Mouse (Mus musculus) left cerebral cortex, postnatal 4 days (tissue): ENCODE measurements around the gene Ociad2. TPM values are rescaled to one million over a fixed set of nuclear protein-coding genes. Genes with fewer than 3 reads are reported as not detected.

Experiments
- DNase-seq: peaks from one replicate; pipeline ENCODE4 v3.0.0-alpha.2; 2022
- intact Hi-C: fragments of 180-260 bp; cut with DNase I; formaldehyde crosslinking; loops from one replicate; pipeline ENCODE4 v1.15.1; 2025
- total RNA-seq, 2 experiments: library from RNA; stranded (reverse); gene quantifications; 2 replicates each; pipeline ENCODE4 v1.2.3; 2021

Ociad2 gene
- total RNA-seq, 2 experiments from 2014 or later, result 26.0 to 30.7 TPM

DNA sequence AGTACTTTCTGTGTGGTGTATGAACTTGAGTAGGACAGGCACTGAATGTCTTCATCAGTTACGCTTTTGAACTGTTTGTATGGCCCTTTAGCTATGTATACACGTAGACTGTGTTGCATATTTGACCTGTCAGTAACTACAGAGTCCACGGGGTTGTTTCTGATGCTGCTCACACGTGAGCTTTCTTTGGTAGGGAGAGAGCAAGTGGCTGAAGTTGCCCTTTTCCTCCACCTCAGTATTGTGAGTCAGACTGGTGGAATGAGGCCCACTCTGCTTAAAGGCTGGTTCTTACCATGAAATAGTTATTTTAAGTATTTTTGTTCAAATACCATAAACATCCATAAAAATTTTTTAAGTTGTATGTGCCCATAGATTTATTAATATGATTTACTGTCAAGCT lies 31.3 kb downstream of the Ociad2 start:
- intact Hi-C loops, result no loop called here
- no peak for DNase-seq

DNA sequence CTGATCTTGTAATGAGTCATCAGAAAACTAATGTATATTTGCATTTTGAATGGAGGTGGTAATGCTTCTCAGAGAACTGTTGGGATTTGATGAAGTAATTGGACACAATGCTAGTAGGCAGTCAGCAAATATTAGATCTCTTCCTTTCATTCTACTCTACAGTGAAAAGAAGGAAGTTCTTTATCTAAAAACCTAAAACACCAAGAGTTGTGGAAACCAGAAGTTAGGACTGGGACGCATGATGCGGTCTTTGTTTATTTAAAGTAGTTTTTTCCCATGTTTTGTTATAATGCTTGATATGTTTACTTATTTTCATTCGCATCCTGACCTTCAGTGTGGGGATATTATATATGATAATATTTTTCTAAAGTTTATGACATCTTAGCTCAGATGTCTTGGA lies 33.5 kb downstream of the Ociad2 start:
- intact Hi-C loops, result no loop called here
- DNase-seq, result no peak

DNA sequence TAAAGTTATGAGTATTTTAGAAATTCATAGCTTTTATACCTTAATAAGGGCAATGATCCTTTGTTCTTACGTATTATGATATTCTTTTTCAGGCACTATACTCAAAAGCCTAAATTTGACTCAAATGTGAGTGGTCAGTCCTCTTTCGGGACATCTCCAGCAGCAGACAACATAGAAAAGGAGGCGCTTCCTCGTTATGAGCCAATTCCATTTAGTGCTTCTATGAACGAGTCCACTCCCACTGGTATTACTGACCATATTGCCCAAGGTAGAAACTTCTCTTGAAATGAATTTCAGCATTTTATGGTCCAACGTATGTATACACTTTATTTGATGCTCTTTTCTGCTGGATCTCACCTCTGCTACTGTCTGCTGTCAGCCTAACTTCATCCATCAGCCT lies 34.3 kb downstream of the Ociad2 start:
- DNase-seq, result no peak
- intact Hi-C loops, result no loop called here

DNA sequence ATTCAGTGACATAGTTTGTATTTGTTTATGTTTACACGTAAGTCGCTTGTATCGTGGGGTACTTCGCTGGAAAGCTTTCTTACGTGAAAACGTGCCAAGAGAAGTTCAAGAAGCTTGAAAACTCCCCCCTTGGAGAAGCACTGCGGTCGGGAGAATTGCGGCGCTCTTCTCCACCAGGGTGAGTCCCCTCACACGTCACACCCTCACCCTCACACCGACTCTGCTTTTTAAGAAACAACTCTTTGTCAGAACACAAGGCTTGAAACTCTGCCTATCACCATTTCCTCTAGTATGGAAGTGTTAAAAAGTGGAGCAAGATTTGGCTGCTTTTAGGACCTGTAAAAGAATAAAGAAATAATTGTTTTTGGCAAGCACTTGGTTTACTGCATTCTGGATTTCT lies 36.3 kb downstream of the Ociad2 start:
- intact Hi-C loops, result no loop called here
- DNase-seq, result no peak

DNA sequence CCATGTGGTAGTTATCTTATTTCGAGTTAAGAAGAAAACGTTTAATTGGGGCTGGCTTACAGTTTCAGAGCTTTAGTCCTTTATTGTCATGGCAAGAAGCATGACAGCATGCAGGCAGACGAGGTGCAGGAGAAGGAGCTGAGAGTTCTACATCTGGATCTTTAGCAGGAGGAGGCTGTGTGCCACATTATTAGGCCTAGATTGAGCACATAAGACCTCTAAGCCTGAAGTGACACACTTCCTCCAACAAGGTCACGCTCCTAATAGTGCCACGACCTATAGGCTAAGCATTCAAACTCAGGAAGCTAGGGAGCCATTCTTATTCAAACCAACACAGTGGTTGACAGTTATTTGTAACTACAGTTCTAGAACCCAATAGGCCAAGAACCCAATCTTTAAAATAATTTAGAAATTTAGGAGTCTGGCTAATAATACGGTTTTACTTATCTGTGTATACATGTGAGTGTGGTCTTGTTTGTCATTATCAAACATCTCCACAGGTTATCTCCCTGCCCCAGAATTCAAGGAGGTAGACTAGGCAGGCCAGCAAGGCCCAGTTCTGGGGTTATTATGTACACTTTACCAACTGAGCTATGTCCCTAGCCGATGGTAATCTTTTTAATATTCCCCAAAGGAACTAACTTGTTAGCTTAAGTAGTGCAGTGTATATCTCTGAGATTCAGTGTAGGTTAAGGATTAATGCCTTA lies 39.1 kb downstream of the Ociad2 start:
- intact Hi-C loops, result no loop called here
- DNase-seq, result no peak

DNA sequence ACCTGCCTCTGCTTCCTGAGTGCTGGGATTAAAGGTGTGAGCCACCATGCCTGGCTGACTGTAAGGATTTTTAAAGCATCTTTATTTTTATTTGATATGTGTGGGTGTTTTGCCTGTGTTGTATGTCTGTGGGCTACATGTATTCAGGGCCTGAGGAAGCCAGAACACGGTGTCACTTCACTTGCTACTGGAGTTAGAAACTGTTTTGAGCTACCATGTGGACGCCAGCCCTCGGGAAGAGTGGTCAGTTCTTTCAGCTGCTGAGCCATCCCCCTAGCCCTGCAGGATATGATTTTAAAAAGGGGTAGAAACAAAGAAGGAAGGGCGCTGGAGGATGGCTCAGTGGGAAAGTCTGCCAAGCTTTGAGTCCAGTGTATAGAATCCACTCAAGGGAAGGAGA lies 44.9 kb downstream of the Ociad2 start:
- no peak for DNase-seq
- intact Hi-C loops, result loop anchor here (5.0 kb wide), 1 partner anchor 164 kb away; no protein-coding TSS in a partner anchor

DNA sequence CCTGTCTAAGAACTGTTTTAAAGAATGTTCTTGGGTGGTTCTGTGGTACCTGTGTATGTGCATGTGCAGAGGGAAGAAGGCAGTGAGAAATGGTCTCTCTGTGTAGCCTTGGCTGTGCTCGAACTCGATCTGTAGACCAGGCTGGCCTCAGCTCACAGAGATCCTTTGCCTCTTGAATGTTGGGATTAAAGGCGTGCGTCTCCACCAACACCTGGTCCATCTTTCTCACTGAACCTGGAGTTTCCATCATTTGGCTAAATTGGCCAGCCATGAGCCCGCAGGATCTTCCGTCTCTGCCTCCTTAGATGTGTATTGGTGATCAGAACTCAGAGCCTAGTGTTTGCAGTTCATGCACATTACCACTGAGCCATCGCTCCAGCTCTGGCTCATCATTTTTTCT lies 45.8 kb downstream of the Ociad2 start:
- no peak for DNase-seq
- intact Hi-C loops, result loop anchor here (5.0 kb wide), 1 partner anchor 163 kb away; no protein-coding TSS in a partner anchor

DNA sequence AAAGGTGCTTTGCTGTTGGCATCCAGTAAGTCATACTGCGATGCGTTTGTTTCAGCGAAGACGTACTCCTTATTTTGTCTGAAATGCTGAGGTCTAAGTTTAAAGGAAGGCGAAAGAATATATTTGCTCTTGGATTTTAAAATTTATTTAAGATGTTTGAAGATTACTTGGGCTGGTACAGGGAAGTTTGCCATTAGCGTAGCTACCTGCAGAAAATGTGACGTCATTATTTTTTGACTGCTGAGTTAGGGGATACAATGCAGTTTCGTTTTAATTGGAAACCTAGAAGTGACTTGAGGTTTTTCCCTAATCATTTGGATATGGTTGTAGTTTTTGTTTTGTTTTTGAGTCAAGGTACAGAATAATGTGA lies 47.4 kb downstream of the Ociad2 start:
- intact Hi-C loops, result no loop called here

DNA sequence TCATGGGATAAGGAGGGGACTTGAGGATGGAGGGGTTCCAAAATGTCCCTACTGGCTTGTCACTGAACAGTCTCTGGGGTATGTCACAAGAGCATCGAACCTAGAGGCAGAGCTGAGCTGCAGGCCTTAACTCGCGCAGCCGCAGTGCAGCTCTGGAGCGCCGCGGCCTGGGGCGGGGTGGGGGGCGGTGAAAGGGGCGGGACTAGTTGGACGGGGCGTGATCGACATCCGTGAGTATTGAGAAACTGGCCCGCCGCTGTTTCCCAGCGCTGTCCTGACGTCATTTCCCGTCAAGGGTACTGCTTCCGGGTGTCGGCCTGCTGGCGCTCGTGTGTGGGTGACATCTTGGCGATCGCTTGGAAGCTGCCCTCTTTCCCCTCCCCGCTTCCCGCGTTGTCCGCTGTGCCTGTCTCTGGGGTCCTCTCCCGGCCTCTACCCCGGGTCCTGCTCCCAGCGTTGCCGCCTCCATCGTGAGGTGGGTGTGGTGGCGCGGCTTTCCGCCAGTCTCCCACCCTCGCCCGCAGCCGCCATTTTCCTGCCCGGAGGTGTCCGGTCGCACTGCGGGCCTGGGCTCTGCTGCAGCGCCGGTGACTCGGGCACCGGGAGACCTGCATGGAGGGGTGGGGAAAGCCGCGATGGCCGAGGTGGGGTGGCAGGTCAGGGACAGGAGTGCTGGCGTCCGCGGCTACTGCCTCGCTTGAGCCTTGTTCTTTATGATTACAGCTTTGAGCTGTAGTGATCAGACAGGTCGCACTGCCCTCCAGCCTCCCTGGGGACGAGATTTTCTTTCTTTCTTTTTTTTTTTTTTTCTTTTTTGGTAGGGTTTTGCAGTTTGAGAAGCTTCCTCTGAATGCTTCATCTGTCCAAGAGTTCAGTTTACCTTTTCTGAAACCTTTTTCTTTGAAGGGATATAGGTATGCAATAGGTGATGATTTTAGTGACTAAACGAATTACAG lies 48.0 kb downstream of the Ociad2 start, which contains the start of gene Ociad1:
Ociad1 (plus strand) TSS at position 283 of the 956 bp plus-strand sequence.
- intact Hi-C loops, result no loop called here

More for the DNA sequence above, 47.4 kb downstream of the Ociad2 start:
- no peak for DNase-seq

DNA sequence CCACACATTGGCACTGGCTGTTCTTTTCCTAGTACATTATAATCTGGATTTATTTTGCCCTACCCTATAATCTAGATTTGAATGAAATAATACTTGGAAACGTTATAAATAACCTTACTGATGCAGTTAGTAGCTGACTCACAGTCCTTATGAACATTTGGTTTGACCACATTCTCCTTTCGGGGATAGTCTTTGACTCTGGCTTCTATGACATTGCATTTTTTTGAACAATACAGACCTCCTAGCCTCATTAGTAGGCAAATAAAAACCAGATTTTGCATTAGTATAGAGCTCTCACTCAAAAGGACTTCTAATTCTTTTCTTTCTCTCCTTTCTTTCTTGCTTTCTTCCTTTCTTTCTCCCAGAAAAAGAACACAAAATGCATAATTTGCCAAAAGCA lies 50.9 kb downstream of the Ociad2 start:
- DNase-seq, result no peak
- intact Hi-C loops, result no loop called here

More for the DNA sequence above, 48.0 kb downstream of the Ociad2 start, which contains the start of gene Ociad1:
- peak; percentile 97 for DNase-seq

DNA sequence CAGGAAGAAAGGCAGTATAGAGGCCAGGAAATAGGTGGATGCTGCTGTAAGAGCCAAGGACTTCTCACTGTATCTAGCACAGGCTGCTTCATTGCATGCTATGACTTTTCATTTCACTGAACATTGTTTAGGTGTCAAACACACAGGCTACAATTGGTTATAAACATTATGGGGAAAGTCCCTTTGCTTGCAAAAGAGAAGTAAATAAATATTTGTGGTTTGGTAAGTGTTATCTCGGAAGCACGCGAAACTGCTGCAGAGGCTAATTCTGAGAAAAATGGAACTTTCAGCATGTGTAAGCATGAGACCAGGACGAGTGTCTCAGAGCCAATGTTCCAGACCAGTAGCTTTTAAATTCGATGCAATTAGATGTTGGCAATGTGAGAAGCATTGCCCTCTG lies 54.2 kb downstream of the Ociad2 start:
- no peak for DNase-seq
- intact Hi-C loops, result no loop called here

DNA sequence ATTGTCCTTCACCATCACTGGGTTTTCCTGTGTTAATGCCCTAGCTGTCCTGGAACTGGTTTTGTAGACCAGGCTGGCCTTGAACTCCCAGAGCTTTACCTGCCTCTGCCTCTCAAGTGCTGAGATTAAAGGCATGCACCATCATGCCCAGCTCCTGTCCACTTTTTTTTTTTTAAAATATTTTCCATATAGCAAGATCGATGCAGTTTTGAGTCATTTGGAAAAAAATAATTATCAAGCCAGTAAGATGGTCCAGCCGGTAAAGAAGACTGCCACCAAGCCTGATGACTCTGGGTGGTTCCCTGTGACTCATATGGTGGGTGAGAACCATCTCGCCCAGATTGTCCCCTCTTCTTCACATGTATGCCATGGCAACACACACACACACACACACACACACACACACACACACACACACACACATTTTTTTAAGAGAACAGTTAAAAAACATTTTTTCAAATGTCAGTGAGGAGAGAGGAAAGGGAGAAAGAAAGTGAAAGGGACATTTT lies 55.3 kb downstream of the Ociad2 start:
- DNase-seq, result no peak
- intact Hi-C loops, result no loop called here

DNA sequence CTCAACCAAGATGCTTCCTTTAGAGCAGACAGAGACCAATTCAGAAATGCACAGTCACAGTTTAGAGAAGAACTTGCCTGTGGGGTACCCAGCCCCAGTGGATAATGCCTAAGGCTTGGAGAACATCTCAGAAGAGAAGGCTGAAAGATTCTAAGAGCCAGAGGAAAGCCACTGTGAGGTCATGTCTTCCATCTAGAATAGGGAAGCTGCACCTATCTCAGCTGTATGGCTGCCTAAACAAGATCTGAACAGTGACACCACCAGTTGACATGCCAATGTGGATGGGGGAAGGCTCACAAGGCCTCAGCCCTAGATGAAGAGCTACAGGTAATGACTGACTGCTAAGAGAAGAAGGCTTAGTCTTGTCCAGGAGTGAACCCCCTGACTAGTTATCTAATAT lies 56.8 kb downstream of the Ociad2 start:
- intact Hi-C loops, result no loop called here
- no peak for DNase-seq

DNA sequence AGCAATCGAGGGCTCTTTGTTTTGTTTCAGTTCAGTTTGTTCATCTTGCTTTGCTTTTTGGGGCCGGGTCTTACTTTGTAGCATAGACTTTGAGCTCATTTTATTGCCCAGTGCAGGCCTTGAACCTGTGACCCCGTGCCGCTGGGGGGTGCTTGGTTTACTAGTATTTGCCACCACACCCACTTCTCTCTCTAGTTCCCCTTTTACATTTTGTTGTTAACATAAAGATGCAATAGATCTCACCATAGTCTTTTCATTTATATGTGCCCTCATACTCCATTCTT lies 60.3 kb downstream of the Ociad2 start:
- intact Hi-C loops, result no loop called here
- no peak for DNase-seq

DNA sequence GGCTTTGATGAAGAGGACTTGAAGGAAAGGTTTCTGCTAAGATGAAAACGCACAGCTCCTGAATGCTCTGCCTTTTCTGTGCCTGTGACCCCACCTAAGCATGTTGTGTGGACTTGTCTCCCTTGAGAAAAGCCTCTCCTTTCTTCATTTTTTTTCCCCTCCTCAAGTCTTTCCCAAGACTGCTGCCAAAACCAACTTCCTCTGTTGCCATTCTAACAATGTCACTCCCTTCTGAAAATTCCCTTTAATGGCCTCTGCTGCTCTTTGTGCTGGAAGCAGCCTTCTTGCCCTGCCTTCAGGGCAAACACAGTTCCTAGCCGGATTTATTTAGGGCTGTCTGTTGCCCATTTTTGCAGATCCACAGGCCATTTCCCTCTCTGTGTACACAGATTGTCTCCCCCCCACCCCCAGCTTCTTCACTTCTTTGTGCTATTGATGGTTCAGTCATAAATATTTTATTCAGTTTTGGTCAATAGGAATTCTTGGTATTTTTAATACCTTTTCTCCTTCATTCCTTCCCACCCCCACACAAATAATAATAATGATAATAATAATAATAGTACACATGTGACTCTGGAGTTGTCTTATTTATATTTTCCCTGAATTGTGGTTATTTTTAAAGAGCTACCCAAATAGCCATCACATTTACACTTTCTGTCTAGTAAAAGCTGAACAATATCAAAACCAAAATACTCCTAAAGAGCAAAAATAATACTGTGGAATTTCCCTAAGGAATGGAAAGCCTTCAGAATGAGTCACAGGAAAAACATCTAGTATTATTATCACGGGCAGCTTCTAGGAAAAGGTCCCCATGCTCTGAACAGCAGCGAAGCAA lies 60.9 kb downstream of the Ociad2 start:
- no peak for DNase-seq
- intact Hi-C loops, result no loop called here

DNA sequence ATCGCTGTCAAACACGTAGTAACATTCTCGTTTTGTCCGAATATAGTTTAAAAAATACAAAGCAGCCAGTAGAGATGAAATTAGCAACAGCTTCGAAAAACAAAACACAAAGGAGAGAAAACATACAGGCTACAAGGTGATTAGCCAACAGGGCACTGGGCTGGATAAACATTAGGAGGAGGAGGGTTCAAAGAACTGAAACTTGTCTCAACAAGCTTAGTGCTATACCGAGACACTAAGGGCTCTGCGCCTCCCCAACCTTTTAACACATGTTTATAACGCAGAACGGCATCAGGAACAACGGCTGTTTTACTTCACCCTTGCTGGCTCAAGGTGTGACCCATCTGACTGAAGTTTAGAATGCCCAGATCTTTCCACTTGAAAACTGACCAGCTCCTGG lies 61.6 kb downstream of the Ociad2 start:
- DNase-seq, result no peak
- intact Hi-C loops, result no loop called here

DNA sequence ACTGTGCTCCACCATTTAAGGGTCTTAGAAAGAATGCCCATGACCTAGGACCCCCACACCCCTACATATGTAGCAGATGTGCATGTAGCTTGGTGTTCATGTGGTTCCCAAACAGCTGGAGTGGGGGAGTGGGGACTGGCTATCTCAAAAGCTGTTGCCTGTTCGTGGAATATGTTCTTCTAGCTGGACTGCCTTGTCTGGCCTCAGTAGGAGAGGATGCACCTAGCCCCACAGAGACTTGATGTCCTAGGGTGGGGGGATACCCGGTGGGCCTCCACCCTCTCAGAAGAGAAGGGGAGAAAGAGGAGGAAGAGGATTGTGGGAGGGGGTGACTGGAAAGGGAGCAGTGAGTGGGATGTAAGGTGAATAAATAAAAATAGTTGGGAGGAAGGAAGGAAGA lies 65.9 kb downstream of the Ociad2 start:
- no peak for DNase-seq
- intact Hi-C loops, result loop anchor here (1.0 kb wide), 1 partner anchor 38 kb away; no protein-coding TSS in a partner anchor

DNA sequence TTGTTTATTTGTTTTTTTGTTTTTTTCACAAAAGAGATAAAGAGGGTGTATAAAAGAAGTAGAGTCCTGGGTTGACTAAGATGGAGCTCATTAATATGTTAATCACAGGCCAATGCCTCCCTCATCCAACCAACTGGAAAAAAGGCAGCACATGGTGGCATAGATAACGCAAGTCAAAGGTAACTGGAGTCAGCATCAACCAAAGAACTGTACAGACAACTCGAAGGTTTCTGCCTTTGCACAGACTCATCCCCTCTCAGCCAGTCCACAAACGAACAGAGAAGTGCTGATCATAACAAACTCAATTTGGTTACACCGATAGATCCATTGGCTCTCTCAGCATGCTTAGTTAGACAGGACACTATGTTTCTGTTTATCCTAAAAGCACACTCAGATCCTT lies 67.7 kb downstream of the Ociad2 start:
- intact Hi-C loops, result no loop called here
- DNase-seq, result no peak
